Mouse (Mus musculus) testis, postnatal 10 days (tissue): ENCODE results near the gene Gm8298.
"Not testable (repeated sequence)": the region's sequence is repeated elsewhere in the genome, so short reads cannot be mapped to it uniquely, and the experiment has no call there.

ENCODE experiments used
- DNase-seq: peaks from one replicate; pipeline ENCODE4 v3.0.0; 2021; ENCODE audit warnings: low spot score

The Gm8298 gene

DNA sequence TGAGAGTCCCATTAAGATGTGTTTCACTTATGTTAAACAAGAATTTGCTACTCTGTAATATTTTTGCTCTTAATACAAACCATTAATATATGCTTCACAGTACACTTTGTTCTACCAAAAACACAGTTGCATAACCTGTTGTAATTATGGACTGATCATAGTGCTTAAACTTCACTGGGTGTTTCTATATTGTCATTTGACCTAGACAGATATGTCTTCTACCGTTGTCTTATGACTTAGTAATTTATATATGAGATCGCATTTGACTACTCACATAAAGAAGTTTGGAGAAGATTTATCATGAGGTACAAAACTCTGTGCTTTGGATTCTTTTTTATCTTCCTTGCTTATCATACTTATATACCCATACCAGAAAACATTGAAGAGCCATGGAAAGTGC is at the start of gene Gm8298:
Gm8298 (plus strand) TSS at position 301 of the 400 bp plus-strand sequence.
- no peak for DNase-seq

DNA sequence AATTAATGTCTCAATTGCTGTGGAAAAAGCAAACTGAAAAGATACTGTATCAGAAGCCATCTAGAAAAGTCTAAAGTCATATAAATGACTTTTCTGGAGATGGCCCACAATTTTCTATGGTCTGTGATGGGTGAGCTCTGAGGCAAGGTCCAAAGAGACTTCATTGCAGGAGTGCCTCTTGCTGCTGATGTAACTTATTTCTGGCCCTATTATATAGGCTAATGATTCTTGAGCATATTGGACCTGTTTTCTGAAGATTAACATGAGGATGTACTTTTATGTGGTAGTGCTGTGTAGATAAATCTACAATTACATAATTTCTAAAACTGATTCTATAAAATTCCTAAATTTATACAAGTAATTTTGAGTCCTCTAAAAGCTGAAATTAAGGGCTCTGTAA is 47.7 kb upstream of the Gm8298 start:
- DNase-seq, result no peak

DNA sequence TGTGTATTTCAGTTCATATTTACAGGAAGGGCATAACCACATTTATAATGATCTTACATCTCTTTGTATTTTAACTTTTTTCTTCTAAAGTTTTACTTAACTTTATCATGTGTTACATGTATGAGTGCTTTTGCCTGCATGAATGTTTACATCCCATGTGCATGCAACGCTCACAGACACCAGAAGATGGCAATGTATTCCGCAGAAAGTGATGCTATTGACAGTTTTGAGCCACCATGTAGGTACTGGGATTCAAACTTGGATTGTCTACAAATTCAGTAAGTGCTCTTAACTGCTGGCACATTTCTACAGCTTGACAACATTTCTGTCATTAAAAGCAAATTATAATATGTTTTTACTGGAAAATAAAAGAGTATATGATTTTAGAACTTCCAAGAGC is 9.9 kb downstream of the Gm8298 start:
- DNase-seq, result peak; percentile 52

DNA sequence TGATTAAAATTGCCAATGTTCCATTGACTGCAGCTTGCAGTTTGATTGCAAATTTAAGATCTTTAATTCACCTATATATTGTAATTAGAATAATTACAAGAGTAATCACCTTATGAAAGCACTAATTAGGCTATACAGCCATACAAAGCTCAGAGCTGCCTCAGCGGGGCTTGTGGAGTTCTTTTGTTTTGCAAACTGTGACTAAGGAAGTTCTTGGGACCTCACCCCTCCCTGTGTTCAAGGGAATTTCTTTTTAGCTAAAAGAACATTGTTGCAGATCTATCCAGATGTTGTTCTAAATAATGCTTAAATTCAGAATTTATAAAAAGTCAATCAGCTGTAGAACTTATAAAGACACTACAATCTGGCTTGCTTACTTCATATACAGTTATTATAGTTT is 16.8 kb downstream of the Gm8298 start:
- not testable (repeated sequence) for DNase-seq

DNA sequence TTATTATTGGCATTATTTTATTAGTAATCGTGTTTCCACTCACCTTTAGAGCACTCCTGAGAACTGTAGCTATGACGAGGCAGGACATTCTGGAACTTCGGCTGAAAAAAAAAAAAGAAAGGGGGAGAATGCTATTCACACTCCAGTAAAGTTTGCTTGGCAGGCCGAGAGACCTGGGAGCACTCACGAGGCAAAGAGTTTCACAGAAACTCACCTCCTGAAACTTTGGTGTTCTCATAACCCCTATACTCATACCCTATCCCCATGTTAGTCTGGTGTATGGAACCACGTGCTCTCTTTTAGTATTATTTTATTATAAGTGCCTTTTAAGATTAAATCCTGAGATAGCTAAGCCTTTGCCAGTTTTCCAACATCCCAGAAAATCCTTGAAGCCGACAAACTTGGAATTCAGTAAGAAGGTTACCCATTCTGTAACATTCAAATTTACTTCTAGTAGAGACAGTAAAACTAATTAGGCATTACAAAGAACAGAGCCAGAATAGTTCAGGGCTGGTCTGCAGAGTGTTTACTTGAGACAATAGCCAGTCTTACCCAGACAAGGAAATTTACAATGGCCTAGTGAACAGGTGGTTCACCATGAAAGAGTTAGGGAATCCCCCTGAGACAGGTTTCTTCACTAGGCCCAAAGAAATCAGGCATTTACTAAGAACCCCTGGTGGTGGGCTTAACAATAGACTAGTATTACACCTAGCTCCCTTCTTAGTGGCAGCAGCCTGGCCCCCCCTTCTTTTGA is 19.1 kb downstream of the Gm8298 start:
- DNase-seq, result not testable (repeated sequence)

DNA sequence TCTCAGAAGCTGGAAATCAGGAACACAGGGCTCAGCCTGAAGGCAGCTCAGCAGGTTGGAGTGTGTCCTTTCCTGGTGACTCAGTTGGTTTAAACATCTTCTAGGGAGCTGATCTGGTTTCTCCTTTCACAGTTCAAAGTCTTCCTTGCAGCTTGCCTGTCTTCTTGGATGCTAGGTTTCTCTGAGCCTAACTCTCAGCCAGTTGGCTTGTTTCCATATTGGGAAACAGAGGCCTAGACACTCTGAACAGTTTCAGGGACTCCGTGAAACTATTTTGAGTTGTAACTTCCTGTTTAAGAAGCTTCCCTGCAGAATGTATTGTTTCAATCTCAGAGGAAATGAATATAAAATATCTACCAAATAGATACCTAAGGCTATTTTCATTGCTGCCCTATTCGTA is 32.4 kb downstream of the Gm8298 start:
- DNase-seq, result no peak

DNA sequence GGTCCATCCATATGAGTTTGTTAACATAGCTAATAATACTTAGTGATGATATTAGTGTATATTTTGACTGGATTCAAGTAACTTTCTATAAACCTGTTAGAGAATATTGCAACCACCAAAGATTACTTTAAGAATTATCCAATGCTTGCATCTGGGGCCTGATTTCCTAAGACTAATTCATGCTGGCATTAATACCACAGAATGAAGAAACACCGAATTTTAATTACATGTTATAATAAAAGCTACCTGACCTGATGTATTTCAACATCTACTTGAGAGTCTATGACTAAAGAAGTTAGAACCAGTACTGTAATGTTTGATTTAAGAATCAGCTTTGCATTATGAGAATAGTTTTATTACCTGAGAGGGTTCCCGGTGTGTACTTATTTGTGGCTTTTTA is 64.1 kb downstream of the Gm8298 start, which contains the start of gene C130079G13Rik:
C130079G13Rik (plus strand) TSS at position 301 of the 400 bp plus-strand sequence.
- DNase-seq, result no peak
